Mouse (Mus musculus) heart, embryonic 10.5 days (tissue): ENCODE results near the gene Ptpro. TPM values are rescaled to one million over a fixed set of nuclear protein-coding genes. Genes with fewer than 3 reads are reported as not detected.
"Not testable (repeated sequence)": the region's sequence is repeated elsewhere in the genome, so short reads cannot be mapped to it uniquely, and the experiment has no call there.

Experiments
- DNase-seq: peaks from one replicate; pipeline ENCODE4 v3.0.0-alpha.2; 2017; ENCODE audit warnings: low spot score
- H3K27ac ChIP-seq: fragments of 300-500 bp; sonication (generic); 2 replicates; pipeline ENCODE4 v1.5.1; 2016; ENCODE audit warnings: mild to moderate bottlenecking
- H3K27me3 ChIP-seq: fragments of 300-500 bp; sonication (generic); 2 replicates; pipeline ENCODE4 v1.6.1; 2016; ENCODE audit warnings: mild to moderate bottlenecking; ENCODE audit not compliant: poor library complexity, insufficient read depth, severe bottlenecking
- H3K36me3 ChIP-seq: fragments of 300-500 bp; sonication (generic); 2 replicates; pipeline ENCODE4 v1.6.1; 2016; ENCODE audit warnings: mild to moderate bottlenecking, moderate library complexity
- H3K4me1 ChIP-seq: fragments of 300-500 bp; sonication (generic); 2 replicates; pipeline ENCODE4 v1.6.1; 2016; ENCODE audit warnings: mild to moderate bottlenecking
- H3K4me3 ChIP-seq: fragments of 300-500 bp; sonication (generic); 2 replicates; pipeline ENCODE4 v1.5.1; 2016; ENCODE audit warnings: mild to moderate bottlenecking, moderate library complexity
- H3K9me3 ChIP-seq: fragments of 300-500 bp; sonication (generic); 2 replicates; pipeline ENCODE4 v1.6.1; 2016; ENCODE audit warnings: mild to moderate bottlenecking, moderate library complexity
- WGBS: fragments of 180-500 bp; shearing (Covaris S2); methylation state at CpG from one replicate; pipeline ENCODE4 v1.1.7; 2016; 5-methylcytosine and 5-hydroxymethylcytosine counted together
- polyA plus RNA-seq: library from polyadenylated mRNA; unstranded; fragments of >200 nt; fragmentation: Nextera tagmentation; extraction: Ambion mirVana; gene quantifications from 2 replicates; pipeline ENCODE4 v1.2.1, GENCODE M21; 2016

The Ptpro gene
- polyA plus RNA-seq, 1 experiment from 2014 or later: 0.72 TPM

DNA sequence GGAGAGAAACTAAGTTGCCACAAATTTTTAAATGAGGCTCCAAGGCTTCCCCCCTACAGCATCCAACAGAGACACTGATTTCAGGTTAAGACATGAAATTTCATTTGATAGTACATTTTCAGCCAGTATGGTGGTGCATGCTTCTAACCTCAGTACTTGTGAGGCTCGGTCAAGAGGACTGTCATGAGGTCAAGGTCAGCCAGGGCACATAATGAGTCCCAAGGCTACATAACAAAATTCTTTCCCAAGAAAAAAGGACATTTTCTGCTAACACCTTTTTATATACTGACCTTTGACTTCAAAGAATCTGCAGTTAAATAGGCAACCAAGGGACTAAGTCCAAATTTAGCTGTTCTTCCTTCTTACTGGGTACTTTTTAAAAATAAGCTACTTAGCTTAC lies 221.3 kb downstream of the Ptpro start:
- H3K4me1 ChIP-seq: peaks cover 11% of the 10 kb centered on the region
- H3K27me3 ChIP-seq: no peaks in the 10 kb centered on the region
- H3K36me3 ChIP-seq: peaks cover 9% of the 10 kb centered on the region
- 71% methylated on average over 1 of the region's 1 CpGs for WGBS
- H3K9me3 ChIP-seq: no peaks in the 10 kb centered on the region
- no peak overlapping the region for H3K27ac ChIP-seq
- DNase-seq: no peak
- H3K4me3 ChIP-seq: no peak overlapping the region

DNA sequence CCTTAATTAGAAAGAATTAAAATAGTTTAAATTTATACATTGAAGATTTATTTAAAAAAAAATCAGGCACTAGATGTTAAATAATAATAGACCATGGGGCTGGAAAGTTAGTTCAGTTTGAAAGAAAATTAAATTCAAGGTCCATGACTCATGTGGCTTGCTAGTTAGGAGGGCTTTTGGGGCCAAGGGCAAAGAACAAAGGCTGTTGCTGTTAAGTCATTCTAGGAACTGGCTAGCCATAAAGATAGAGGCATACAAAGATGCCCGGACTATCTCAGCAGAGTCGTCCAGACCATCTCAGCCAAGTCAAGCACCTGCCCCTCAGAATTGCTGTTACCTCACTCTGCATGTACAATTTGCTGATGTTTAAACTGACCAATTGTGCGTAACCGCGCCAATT lies 223.6 kb downstream of the Ptpro start:
- H3K27me3 ChIP-seq, DNase-seq, H3K27ac ChIP-seq, H3K4me1 ChIP-seq, H3K4me3 ChIP-seq, H3K9me3 ChIP-seq: not testable (repeated sequence)
- H3K36me3 ChIP-seq: peaks cover 20% of the 10 kb centered on the region
- 91% methylated on average over 5 of the region's 5 CpGs for WGBS

DNA sequence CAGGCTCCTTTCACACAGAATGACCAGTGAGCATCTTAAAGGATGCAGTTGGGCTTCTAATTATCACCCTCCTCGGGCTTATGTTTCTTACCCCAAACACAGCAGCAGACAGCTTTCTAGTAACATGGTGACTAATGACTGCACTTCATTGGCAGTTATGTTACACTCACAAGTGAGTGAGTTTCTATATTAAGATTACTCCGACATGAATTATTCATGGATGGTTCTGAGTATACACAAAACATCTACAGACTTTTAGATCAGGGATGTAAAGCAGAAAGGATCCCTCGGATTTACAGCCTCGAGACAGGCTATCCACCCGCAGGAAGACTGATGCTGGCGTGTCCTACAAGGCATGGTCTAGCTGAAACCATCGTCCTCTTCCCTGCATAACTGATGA lies 230.8 kb downstream of the Ptpro start:
- no peak overlapping the region for H3K27ac ChIP-seq
- DNase-seq: no peak
- no peak overlapping the region for H3K4me3 ChIP-seq
- no peaks in the 10 kb centered on the region for H3K9me3 ChIP-seq
- H3K4me1 ChIP-seq: peaks cover 28% of the 10 kb centered on the region
- 87% methylated on average over 7 of the region's 7 CpGs for whole genome bisulfite sequencing
- 0 out of 2 replicates have a peak, but pooled peaks cover 17% of the 10 kb centered on the region for H3K27me3 ChIP-seq
- peaks cover 16% of the 10 kb centered on the region; the same call in 1 of the 2 replicates for H3K36me3 ChIP-seq

DNA sequence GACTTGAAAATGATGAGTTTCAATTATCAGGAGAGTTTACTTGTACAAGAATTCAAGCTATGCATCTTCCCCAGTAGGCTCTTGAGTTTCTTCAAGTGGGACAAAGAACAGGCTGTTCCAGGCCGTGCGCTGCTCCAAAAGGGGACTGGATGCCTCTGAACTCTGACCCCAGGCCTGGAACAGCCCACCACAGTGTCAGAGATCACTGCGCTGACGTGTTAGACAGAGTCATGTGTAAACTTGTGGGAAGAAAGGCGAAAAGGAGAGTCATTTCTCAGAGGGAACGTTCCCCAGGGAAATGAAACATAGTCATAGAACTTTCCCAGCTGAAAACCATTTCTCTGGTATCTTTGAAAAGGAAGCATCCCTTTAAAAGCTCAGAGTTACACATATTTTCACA lies 235.3 kb downstream of the Ptpro start:
- no peaks in the 10 kb centered on the region for H3K36me3 ChIP-seq
- DNase-seq: peak; percentile 83
- WGBS: 29% methylated on average over 6 of the region's 6 CpGs

DNA sequence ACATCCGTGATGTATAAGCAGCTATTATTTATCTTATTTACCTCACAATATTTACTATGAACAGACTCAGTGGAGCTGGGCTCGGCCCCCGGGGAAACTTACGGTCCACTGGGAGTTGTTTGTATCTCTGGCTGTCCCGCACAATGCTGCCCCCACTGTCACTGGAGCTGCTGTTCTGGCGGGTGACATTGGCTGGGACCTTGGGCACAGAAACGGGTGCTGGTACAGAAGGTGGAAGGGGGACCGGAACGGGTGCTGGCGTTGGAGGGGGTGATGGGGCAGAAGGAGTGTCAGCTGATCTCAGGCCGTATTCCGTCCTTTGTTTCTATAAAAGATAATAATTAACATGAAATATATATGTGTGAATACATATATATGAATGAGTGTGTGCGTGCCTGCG lies 238.0 kb downstream of the Ptpro start:
- Histone ChIP-seq H3K4me3 (no peak overlapping the region), H3K9me3 (no peaks in the 10 kb centered on the region)
- 90% methylated on average over 14 of the region's 14 CpGs for WGBS

More for the DNA sequence above, 235.3 kb downstream of the Ptpro start:
- Histone ChIP-seq H3K27me3 (0 out of 2 replicates have a peak, but pooled peaks cover 17% of the 10 kb centered on the region), H3K9me3 (no peaks in the 10 kb centered on the region), H3K4me1 (peaks cover 28% of the 10 kb centered on the region), H3K4me3 (no peak overlapping the region), H3K27ac (no peak overlapping the region)

DNA sequence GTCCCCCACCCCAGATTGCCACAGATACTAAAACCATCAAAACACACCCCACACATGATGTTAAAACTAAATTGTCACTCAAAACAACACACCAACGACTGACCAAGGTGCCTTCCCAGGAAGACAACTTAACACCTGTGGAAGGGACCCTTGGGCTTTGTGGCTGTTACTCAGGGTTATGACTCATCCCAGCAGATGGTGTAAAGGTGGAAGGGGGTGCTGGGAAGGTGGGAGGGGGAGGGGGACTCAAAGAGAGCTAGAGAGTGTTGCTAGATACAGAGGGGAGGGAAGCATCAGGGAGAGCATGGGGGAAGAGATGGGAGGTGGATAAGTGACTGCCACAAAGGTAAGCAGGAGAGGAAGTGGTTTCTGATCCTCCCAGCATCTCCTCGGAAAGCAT lies 239.5 kb downstream of the Ptpro start:
- peaks cover 8% of the 10 kb centered on the region; the same call in 1 of the 2 replicates for H3K4me1 ChIP-seq
- H3K4me3 ChIP-seq: no peak overlapping the region
- no peak overlapping the region for H3K27ac ChIP-seq
- no peaks in the 10 kb centered on the region for H3K27me3 ChIP-seq
- H3K36me3 ChIP-seq: no peaks in the 10 kb centered on the region
- WGBS: 53% methylated on average over 2 of the region's 2 CpGs
- no peaks in the 10 kb centered on the region for H3K9me3 ChIP-seq
- DNase-seq: peak; percentile 19

More for the DNA sequence above, 238.0 kb downstream of the Ptpro start:
- no peaks in the 10 kb centered on the region for H3K36me3 ChIP-seq
- peaks cover 10% of the 10 kb centered on the region; the same call in 1 of the 2 replicates for H3K4me1 ChIP-seq
- H3K27me3 ChIP-seq: no peaks in the 10 kb centered on the region
- no peak overlapping the region for H3K27ac ChIP-seq
- no peak for DNase-seq

DNA sequence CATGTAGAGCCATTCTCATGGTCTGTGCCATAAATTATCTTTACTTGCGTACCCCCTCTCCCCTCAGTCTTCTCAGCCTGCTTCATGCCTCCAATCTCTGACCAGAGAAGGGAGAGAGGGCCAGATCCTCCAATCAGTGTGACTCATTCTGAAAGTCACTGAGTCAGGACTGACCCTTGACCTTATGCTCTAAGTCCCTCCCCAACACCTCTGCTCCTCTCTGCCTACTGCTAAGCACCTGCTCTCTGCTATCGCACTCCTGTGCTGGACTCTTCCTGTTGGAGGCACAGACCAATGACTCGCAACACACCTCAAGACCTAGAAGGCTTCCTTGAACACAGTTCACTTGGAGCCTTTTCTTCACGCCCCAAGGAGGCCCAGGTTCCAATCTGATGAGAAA lies 240.5 kb downstream of the Ptpro start:
- Histone ChIP-seq H3K4me3 (no peak overlapping the region), H3K9me3 (no peaks in the 10 kb centered on the region), H3K4me1 (peaks cover under 1% of the 10 kb centered on the region; the same call in 1 of the 2 replicates), H3K27ac (no peak overlapping the region), H3K27me3 (no peaks in the 10 kb centered on the region), H3K36me3 (0 out of 2 replicates have a peak, but pooled peaks cover 3% of the 10 kb centered on the region)
- peak; percentile 61 for DNase-seq
- WGBS: 90% methylated on average over 4 of the region's 4 CpGs

DNA sequence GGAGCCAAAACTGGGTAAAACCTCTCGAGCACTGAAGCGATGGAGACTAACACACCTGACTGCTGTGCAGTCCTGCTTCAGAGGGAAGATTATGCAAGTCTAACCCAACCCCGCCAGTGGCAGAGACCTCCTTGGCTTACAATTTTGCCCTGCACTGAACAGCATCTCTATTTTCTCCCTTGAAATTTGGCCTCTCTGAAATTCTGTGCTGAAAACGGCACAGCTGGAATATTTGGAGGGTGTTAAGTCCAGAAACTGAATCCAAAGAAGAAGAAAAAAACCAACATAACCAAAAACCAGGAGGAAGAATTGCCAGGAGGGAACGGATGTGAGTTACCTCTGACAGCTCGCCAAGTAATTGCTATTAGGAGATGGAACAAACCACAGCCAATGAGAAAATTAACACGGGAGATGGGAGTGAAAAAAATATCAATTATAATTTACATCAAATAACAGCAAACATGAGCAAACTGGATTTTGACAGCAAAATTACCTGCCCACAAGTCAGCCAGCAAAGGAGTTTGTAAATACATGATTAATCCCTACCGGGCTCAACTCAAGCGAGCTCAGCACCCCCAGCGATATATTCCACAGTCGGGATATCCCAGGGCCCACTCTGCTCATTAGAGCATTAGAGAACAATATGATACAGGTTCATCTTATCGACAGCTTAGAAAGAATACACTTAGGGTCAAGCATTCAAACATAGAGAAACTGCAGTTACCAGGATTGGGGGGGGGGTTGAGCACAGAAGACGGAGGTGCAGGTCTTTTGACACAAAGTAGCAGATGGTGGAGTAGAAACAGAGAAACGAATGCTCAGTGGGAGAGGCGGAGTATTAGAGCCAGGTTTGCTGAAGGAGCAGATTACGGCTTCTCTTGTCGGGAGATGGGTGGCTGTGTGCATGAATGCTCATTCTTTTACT lies 241.4 kb downstream of the Ptpro start:
- H3K27ac ChIP-seq: no peak overlapping the region
- no peaks in the 10 kb centered on the region for H3K27me3 ChIP-seq
- no peaks in the 10 kb centered on the region for H3K9me3 ChIP-seq
- H3K36me3 ChIP-seq: 0 out of 2 replicates have a peak, but pooled peaks cover 3% of the 10 kb centered on the region
- WGBS: 84% methylated on average over 17 of the region's 17 CpGs
- no peak overlapping the region for H3K4me3 ChIP-seq
- peak; percentile 58 for DNase-seq
- H3K4me1 ChIP-seq: no peaks in the 10 kb centered on the region; the same call in 1 of the 2 replicates

DNA sequence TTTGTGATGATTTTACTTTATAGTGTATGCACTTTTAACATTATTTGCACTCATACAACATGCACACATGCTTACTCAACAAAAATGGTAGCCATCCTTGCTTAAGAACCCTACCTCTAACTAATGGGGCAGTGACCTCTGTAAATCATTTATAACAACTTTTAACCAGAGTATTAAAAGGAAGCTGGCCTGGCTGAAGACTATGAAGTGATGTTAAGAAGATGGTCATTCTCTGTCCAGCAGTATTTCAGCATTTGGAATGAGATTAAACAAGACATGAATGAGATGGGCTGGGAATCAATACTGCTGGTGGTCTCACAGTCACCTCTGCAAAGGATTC lies 242.0 kb downstream of the Ptpro start:
- Histone ChIP-seq H3K36me3 (0 out of 2 replicates have a peak, but pooled peaks cover 3% of the 10 kb centered on the region), H3K27ac (no peak overlapping the region), H3K9me3 (no peaks in the 10 kb centered on the region), H3K4me1 (no peaks in the 10 kb centered on the region; the same call in 1 of the 2 replicates), H3K27me3 (no peaks in the 10 kb centered on the region), H3K4me3 (no peak overlapping the region)
- no peak for DNase-seq

DNA sequence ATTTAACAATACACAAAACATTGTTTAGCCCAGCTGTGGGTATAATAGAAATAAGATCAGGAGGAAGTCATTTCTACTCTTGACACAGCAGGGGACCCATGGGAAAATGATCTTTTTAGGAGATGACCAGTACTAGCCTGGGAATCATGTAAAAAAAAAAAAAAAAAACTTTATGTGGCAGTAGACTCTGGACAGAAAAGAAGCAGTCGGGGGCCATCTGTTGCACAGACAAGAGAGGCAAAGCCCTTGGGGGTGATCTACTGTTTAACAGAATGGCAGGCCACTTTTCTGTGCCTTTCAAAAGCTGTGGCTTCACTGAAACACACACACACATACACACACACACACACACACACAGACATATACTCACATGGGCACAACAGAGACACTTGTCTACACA lies 242.7 kb downstream of the Ptpro start:
- 87% methylated on average over 1 of the region's 1 CpGs for WGBS

DNA sequence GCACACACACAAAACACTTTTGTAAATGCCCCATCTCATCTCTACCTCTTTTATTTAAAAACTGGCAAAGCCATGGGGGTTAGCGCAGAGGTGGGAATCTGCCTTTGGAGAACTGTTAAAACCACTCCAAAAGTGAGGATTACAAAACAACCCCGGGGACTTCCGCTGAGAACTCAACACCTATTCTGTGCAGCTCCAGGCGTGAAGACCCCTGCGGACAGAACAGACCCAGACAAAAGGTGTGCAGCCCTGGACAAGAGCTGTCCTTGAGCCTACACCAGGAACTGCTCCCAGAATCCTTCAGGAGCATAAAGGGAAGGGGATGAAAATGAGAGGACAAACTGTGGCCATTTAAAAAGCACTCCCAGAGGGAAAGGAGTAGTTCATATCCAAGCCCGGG lies 243.1 kb downstream of the Ptpro start:
- DNase-seq: no peak
- Histone ChIP-seq H3K4me1 (no peaks in the 10 kb centered on the region; the same call in 1 of the 2 replicates), H3K9me3 (no peaks in the 10 kb centered on the region), H3K27me3 (no peaks in the 10 kb centered on the region), H3K36me3 (0 out of 2 replicates have a peak, but pooled peaks cover 3% of the 10 kb centered on the region), H3K27ac (no peak overlapping the region), H3K4me3 (no peak overlapping the region)
- WGBS: 61% methylated on average over 6 of the region's 6 CpGs

More for the DNA sequence above, 242.7 kb downstream of the Ptpro start:
- no peaks in the 10 kb centered on the region; the same call in 1 of the 2 replicates for H3K4me1 ChIP-seq
- 0 out of 2 replicates have a peak, but pooled peaks cover 3% of the 10 kb centered on the region for H3K36me3 ChIP-seq
- no peak for DNase-seq
- no peaks in the 10 kb centered on the region for H3K9me3 ChIP-seq
- no peaks in the 10 kb centered on the region for H3K27me3 ChIP-seq
- no peak overlapping the region for H3K27ac ChIP-seq
- no peak overlapping the region for H3K4me3 ChIP-seq

DNA sequence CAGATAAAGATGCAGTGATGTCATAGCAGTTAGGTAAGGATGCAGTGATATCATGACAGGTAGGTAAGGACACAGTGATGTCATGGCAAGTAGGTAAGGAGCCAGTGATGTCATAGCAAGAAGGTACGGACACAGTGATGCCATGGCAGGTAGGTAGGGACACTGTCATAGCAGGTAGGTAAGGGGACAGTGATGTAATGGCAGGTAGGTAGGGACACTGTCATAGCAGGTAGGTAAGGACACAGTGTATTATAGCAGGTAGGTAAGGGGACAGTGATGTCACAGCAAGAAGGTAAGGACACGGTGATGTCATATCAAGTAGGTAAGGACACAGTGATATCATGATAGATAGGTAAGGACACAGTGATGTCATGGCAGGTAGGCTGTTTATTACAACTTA lies 244.4 kb downstream of the Ptpro start:
- Histone ChIP-seq H3K36me3 (0 out of 2 replicates have a peak, but pooled peaks cover 3% of the 10 kb centered on the region), H3K4me3 (no peak overlapping the region), H3K27me3 (no peaks in the 10 kb centered on the region), H3K27ac (no peak overlapping the region), H3K4me1 (no peaks in the 10 kb centered on the region; the same call in 1 of the 2 replicates), H3K9me3 (no peaks in the 10 kb centered on the region)
- WGBS: 96% methylated on average over 2 of the region's 2 CpGs
- peak; percentile 9 for DNase-seq

DNA sequence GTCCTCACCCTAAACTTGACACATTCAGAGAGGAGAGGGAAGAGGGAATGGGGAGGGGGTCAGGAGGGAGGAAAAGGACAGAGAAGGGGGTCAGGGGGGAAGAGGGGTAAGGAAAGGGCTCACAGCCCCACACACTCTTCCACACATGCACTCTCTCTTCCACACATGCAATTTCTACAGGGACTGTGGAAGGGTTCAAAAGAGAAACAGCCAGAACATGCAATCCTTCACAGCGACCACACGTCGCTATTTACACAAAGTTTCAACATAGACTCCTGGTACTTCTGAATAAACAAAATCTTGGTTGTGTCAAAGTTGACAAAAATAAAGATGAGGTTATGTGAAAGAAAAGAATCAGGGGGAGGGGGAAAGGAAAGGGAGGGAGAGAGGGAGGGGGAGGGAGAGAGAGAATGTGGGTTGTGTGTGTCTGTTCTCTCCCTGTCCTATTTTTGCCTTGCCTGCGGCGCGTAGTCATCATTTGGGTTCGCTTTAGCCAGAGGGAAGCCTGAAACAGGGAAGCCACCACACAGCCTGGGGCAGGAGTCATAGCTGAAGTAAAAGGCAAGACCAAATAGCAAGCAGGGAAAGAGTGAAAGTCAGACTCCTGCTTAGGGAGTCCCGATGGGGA lies 245.2 kb downstream of the Ptpro start:
- peak; percentile 46 for DNase-seq
- 81% methylated on average over 8 of the region's 8 CpGs for WGBS
- Histone ChIP-seq H3K4me3 (no peak overlapping the region), H3K27me3 (no peaks in the 10 kb centered on the region), H3K36me3 (0 out of 2 replicates have a peak, but pooled peaks cover 3% of the 10 kb centered on the region), H3K4me1 (no peaks in the 10 kb centered on the region; the same call in 1 of the 2 replicates), H3K9me3 (no peaks in the 10 kb centered on the region), H3K27ac (no peak overlapping the region)
